Mouse (Mus musculus): ENCODE results near the gene Nxnl2.

DNA sequence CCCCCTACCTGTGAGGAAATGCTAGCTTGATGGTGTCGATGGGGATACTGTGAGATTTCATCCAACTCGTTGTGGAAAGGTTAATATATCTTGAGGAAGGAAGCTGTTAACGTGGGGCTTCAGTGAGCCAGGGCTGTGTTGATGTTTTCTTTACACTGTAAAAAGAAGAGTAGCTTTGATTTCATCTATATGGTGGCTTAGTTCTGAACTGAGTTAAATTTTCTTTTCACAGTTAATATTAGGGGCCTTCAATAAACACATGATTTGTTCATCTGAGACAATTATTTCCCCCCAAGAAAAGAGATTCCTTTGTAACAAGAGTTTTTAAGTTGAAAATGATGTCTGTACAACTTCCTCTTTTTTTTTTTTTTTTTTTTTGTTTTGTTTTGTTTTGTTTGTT lies 13.5 kb upstream of the Nxnl2 start:
- no peak for TF ChIP-seq CTCF (IDR thresholded peaks at IDR 0.05; ENCODE audit: insufficient read depth, low read length)
- TF ChIP-seq POLR2A (IDR thresholded peaks at IDR 0.05; ENCODE audit: borderline replicate concordance, extremely low read depth, low read depth, low read length), result no peak

All from lung, adult 2 months (tissue).